Comparison of ENCODE assay signal across 1 mouse cellular context in the genomic region with DNA sequence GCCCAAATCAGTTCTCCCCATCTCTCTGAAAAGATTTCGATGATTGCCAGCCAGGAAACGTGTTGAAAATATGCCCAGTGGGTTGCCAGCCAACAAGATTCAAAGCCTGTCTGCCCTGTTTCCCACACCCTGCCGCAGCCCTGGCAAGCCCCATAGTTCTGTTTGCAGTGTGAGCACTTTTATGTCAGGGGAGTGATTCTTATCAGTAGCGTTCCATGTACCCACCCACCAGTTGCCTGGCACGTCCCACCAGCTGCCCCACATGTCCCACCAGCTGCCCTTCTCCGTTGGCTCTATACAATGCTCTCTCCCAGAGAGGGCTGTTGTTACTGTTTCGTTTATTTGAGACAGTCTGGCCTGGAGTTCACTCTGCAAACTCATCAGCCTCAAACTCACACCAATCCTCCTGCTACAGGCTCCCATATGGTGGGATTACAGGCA.
TF ChIP-seq lines count a peak whose summit lies in the region.

No protein-coding gene starts in this region.

TF ChIP-seq in MEL, 35 proteins besides CTCF, POLR2A, EP300 and RAD21 (continued from another document):
- TF ChIP-seq POLR2AphosphoS2 (IDR thresholded peaks at IDR 0.05; ENCODE audit: low read length) (no peak), SIN3A (IDR thresholded peaks at IDR 0.05; ENCODE audit: low read length) (no peak), GABPA (IDR thresholded peaks at IDR 0.05; ENCODE audit: low read depth, low read length) (no peak), MAZ (IDR thresholded peaks at IDR 0.05; ENCODE audit: low read depth, low read length) (no peak), TCF12 (IDR thresholded peaks at IDR 0.05; ENCODE audit: low read depth, low read length) (0 out of 2 replicates have a peak, but pooled peaks have one; percentile 34), NRF1 (IDR thresholded peaks at IDR 0.05; ENCODE audit: insufficient read depth, low read depth, low read length, poor library complexity, severe bottlenecking) (no peak), MEF2A (IDR thresholded peaks at IDR 0.05; ENCODE audit: extremely low read depth, insufficient replicate concordance, low read depth, low read length, poor library complexity, severe bottlenecking) (0 out of 2 replicates have a peak, but pooled peaks have one; percentile 9), ELF1 (IDR thresholded peaks at IDR 0.05; ENCODE audit: low read depth, low read length) (no peak), SMC3 (IDR thresholded peaks at IDR 0.05; ENCODE audit: low read depth, low read length) (no peak), JUND (IDR thresholded peaks at IDR 0.05; ENCODE audit: low read depth, low read length) (no peak), ZKSCAN1 (IDR thresholded peaks at IDR 0.05; ENCODE audit: low read depth, low read length) (no peak), BHLHE40 (IDR thresholded peaks at IDR 0.05; ENCODE audit: borderline replicate concordance, low read depth, low read length) (no peak), MAFK (IDR thresholded peaks at IDR 0.05; ENCODE audit: borderline replicate concordance, low read depth, low read length) (no peak), KAT2A (conservative IDR thresholded peaks at IDR 0.05; ENCODE audit: low read depth, low read length) (no peak), GATA1 (IDR thresholded peaks at IDR 0.05; ENCODE audit: low read depth, low read length) (peak; percentile 62), USF2 (IDR thresholded peaks at IDR 0.05; ENCODE audit: borderline replicate concordance in 1 of 2, insufficient read depth in 1 of 2, low read depth in 1 of 2, low read length in 2 of 2) (no peak), MAX (IDR thresholded peaks at IDR 0.05; ENCODE audit: low read length) (no peak), MXI1 (IDR thresholded peaks at IDR 0.05; ENCODE audit: low read depth, low read length) (no peak; the same call in 1 of the 2 replicates), E2F4 (IDR thresholded peaks at IDR 0.05; ENCODE audit: borderline replicate concordance, low read depth, low read length) (no peak), TBP (IDR thresholded peaks at IDR 0.05; ENCODE audit: low read depth, low read length) (peak; percentile 47; the same call in 1 of the 2 replicates)
